Comparison of ENCODE assay signal across 8 mouse cellular contexts in genomic region chr16:18426802-18427280, GRCm38 (mm10). TPM values are rescaled to one million over a fixed set of nuclear protein-coding genes. Genes with fewer than 3 reads are reported as not detected.
A peak's percentile ranks its signal among the peaks of the same experiment; 100 is the strongest.
DNase-seq lines count a peak whose midpoint lies in the region; ATAC-seq and TF ChIP-seq lines count a peak whose summit lies in the region.

Gene Comt (minus strand): TSS chr16:18426852.

- no peak; the same call in 1 of the 2 replicates for ATAC-seq in limb, embryonic 11.5 days (ENCODE audit: insufficient number of reproducible peaks, low FRiP score, low TSS enrichment, low read depth)
- no peak for ATAC-seq in neutrophil, adult 5-6 weeks (ENCODE audit: extremely low read depth, insufficient number of reproducible peaks, low FRiP score, poor library complexity, severe bottlenecking)

- no peak for TF ChIP-seq CTCF in testis, adult 2 months (IDR thresholded peaks at IDR 0.05; ENCODE audit: control insufficient read depth, insufficient read depth, insufficient replicate concordance, low read depth, low read length)
- no peak for TF ChIP-seq CTCF in embryonic fibroblast, embryonic 13.5 days (IDR thresholded peaks at IDR 0.05; ENCODE audit: borderline replicate concordance, insufficient read depth, low read length)

- WGBS in limb, embryonic 11.5 days, result 63% methylated on average over 5 of the region's 5 CpGs

- peak within 1 kb of the TSS; percentile 81 for H3K9ac ChIP-seq in limb, embryonic 11.5 days (ENCODE audit: low read length)

- H3K4me3 ChIP-seq in testis, adult 2 months (ENCODE audit: control insufficient read depth, low read depth, low read length), result peak within 1 kb of the TSS; percentile 92
- peak within 1 kb of the TSS; percentile 70 for H3K4me3 ChIP-seq in embryonic fibroblast, embryonic 13.5 days (ENCODE audit: insufficient read depth, low read length)
- H3K4me3 ChIP-seq in limb, embryonic 11.5 days (ENCODE audit: low read depth, low read length), result peak within 1 kb of the TSS; percentile 84

- H3K27me3 ChIP-seq in testis, adult 2 months (ENCODE audit: control insufficient read depth, insufficient read depth, low read length), result no peaks in the 10 kb centered on the region
- no peaks in the 10 kb centered on the region for H3K27me3 ChIP-seq in limb, embryonic 11.5 days (ENCODE audit: control insufficient read depth, insufficient read depth, low read length)

- TF ChIP-seq POLR2A in testis, adult 2 months (IDR thresholded peaks at IDR 0.05; ENCODE audit: control insufficient read depth, low read depth, low read length), result no peak
- TF ChIP-seq POLR2A in embryonic fibroblast, embryonic 13.5 days (IDR thresholded peaks at IDR 0.05; ENCODE audit: low read depth, low read length), result no peak

- peaks cover 13% of the 10 kb centered on the region for H3K4me1 ChIP-seq in testis, adult 2 months (ENCODE audit: control insufficient read depth, insufficient read depth, low read length)
- H3K4me1 ChIP-seq in embryonic fibroblast, embryonic 13.5 days (ENCODE audit: control insufficient read depth, insufficient read depth, low read length), result peaks cover 7% of the 10 kb centered on the region; the same call in 1 of the 2 replicates
- H3K4me1 ChIP-seq in limb, embryonic 11.5 days (ENCODE audit: control insufficient read depth, insufficient read depth, low read length), result peaks cover 15% of the 10 kb centered on the region

- no peaks in the 10 kb centered on the region for H3K9me3 ChIP-seq in limb, embryonic 11.5 days (ENCODE audit: control insufficient read depth, low read length)

- H3K36me3 ChIP-seq in testis, adult 2 months (ENCODE audit: control insufficient read depth, insufficient read depth, low read length), result no peaks in the 10 kb centered on the region
- H3K36me3 ChIP-seq in limb, embryonic 11.5 days (ENCODE audit: control insufficient read depth, insufficient read depth, low read length), result peaks cover 6% of the 10 kb centered on the region

- intact Hi-C loops in heart, postnatal 10 days (cut with DNase I), result loop anchor here (5.0 kb wide), 1 partner anchor 80 kb away; the partner anchor contains the start of genes Arvcf and Tango2

- H3K4me2 ChIP-seq in limb, embryonic 11.5 days (ENCODE audit: low read depth, severe bottlenecking), result peak within 1 kb of the TSS; percentile 65

- no peak for DNase-seq in testis, postnatal 14 days (ENCODE audit: low spot score)
- no peak for DNase-seq in heart, postnatal 10 days
- DNase-seq in limb, embryonic 11.5 days (ENCODE audit: low spot score), result no peak
- no peak for DNase-seq in thymus, postnatal 4 days
- DNase-seq in embryo, embryonic 10 days (ENCODE audit: low spot score), result no peak

- peak within 1 kb of the TSS; percentile 79 for H3K27ac ChIP-seq in testis, adult 2 months (ENCODE audit: control insufficient read depth, insufficient read depth, low read depth, low read length)
- H3K27ac ChIP-seq in embryonic fibroblast, embryonic 13.5 days (ENCODE audit: insufficient read depth, low read length), result peak within 1 kb of the TSS; percentile 48
- H3K27ac ChIP-seq in limb, embryonic 11.5 days (replicated peaks; ENCODE audit: low read depth, low read length), result 0 out of 2 replicates have a peak within 1 kb of the TSS, but pooled peaks have one; percentile 21

RNA-seq across cellular contexts. Expression of gene Comt, which starts in this region (rescaled TPM):
- polyA plus RNA-seq in testis, adult 2 months (2012; rRNA removed), result 12.2 and 20.1 TPM in 2 replicates
- polyA plus RNA-seq in embryonic fibroblast, embryonic 13.5 days (2011; ENCODE audit: insufficient read length, low read depth, missing spikeins), result 89.2 and 96.0 TPM in 2 replicates
- total RNA-seq in heart, postnatal 10 days (2021), result 100 to 1,000 TPM; 133 to 156 TPM
- 55.4 and 64.2 TPM in 2 replicates for polyA plus RNA-seq in limb, embryonic 11.5 days (2014; fragmentation: Nextera tagmentation; extraction: Ambion mirVana)
- 12.3 and 14.5 TPM in 2 replicates for total RNA-seq in neutrophil, adult 5-6 weeks (2017)

Comparison
In these comparisons a context has a peak if more than half of its experiments do, and no peak if none do; other contexts are left out.
1. H3K27ac ChIP-seq: peak in every context shown above with its lines; median percentile 79 in testis, adult 2 months; 48 in embryonic fibroblast, embryonic 13.5 days; 21 in limb, embryonic 11.5 days.